Mouse (Mus musculus) adrenal gland, postnatal 4 days (tissue): Measurements from ENCODE around the gene Mymx. TPM values are rescaled to one million over a fixed set of nuclear protein-coding genes. Genes with fewer than 3 reads are reported as not detected.

Source experiments
- DNase-seq, 2 experiments: peaks; one replicate each; pipeline ENCODE4 v3.0.0; 2021 to 2022; ENCODE audit warnings: low spot score in 2 of 2, mixed read lengths in 2 of 2
- total RNA-seq, 2 experiments: library from RNA; stranded (reverse); gene quantifications; 2 replicates each; pipeline ENCODE4 v1.2.3; 2021

Mymx gene
- total RNA-seq, 2 experiments from 2014 or later = 1.6 to 4.0 TPM

DNA sequence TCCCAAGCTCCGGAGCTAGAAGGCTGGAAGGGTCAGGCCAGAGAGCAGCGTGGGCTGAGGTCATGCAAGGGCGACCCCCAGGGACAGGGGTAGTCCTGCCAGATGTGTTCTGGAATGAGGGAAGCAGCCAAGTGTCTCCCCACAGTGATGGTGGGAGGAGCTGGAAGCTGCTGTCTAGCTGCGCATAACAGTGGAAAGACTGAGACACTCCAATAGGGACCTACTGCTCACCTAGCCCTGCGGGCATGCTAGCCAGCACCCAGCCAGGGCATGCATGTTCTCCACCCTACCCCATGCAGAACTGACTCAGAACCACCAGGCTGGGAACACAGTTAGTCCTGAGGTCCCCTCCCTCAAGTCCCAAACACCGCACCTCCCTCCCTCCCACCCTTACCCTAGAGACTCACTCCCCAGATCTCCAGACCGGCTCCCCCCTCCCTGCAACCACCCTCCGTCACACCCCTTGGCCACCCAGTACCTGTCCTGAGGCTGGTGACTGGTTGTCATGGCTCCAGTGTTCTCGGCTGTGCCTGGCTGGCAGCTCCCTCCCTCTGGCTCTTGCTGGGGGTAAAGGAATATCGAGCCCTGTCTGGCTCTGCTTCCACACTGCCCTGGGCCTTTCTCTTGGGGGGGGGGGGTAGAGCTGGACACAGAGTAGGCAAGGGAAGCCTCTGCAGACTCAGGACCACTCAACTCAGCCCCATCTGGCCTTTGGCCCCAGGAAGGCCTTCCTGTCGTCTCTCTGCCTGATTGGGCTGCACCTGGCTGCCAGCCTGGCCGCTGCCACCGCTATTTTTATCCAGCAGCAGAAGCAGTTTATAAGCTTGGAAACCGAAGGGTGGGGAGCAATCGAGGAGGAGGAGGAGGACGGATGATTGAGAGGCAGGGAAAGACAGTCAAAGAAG, 9.9 kb downstream of the Mymx start:
- DNase-seq = no peak

DNA sequence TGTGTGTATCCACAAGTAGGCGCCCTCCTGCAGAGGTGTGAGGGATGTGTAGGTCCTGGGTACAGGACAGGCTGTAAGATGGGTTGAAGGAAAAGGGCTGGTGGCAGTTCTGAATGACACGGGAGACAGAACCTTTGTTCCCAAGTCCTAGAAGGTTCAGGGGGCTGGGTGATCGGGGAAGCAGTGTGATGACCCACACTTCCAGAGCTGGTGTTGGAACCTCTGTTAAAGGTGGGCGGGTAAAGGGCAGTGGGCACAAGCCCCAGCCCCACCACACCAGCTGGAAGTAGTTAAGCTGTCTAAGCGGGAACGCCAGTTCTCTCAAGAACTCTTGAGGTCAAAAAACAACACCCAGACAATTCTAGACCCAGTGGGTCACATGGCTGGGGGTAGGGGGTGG, 11.5 kb downstream of the Mymx start:
- DNase-seq = no peak

DNA sequence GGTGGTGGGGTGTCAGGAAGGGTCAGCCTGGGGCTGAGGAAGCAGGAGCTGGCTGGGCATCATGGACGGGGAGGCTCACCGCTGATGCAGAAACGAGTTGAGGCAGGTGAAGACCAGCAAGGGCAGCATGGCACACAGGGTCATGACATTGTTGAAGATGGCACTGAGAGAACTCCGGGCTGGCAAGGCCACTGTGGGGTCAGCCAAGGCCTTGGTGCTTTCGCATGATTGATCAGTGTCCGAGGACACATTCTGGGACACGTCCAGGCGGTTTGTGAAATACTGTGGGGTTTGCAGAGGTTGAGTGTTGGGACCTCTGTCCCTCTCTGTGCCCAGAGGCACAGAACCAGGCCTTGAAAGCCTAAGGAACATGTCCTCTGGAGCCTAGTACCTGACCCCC, 12.1 kb downstream of the Mymx start:
- no peak for DNase-seq

DNA sequence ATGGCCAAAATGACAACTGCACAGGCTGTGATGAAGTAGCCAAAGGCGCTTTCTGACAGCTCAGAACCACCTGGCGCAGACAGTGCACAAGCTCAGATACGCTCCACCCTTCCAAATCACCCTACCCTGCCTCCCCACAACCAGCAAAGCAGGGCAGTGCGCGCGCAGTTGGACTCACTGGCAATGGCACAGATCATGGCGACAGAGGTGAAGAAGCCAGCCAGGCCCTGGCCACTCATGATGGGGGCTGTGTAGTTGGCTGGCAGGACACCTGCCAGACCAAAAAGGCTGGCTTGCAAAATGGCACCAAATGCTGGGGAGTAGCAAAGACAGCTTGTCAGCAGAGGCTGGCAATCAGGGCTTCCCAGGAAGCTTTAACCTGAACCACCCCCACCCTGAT, 12.7 kb downstream of the Mymx start:
- no peak for DNase-seq

DNA sequence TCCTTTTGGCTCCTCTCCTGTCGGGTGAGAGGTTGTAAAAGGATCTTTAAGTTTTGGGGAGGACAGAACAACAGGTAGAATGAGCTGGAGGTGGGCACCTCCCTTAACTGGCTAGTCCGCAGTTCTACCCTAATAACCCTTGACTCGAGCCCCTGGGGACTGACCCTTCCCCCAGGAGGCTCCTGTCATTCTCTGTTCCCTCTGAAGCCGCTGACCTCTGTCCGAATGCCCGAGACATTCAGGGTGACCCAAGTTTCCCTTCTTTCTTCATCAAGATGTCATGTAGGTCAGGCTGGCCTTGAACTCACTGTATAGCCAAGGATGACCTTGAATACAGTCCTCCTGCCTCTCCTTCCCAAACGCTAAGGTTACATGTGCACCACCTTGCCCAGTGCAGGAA, 13.5 kb downstream of the Mymx start:
- no peak for DNase-seq

DNA sequence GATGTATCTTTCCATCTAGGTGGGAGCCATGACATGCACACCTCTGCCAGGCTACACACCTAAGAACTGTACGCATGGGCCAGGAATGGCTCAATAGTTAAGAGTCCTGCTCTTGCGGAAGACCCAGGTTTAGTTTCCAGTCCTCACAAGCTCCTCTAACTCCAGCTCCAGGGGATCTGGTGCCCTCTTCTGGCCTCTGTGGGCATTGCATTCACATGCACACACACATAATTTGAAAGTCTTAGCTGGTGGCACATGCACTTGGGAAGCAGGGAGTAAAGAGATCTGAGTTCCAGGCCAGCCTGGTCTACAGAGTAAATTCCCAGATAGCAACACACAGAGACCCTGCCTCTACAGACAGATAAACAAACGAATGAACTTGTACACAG, 15.5 kb downstream of the Mymx start:
- no peak for DNase-seq

DNA sequence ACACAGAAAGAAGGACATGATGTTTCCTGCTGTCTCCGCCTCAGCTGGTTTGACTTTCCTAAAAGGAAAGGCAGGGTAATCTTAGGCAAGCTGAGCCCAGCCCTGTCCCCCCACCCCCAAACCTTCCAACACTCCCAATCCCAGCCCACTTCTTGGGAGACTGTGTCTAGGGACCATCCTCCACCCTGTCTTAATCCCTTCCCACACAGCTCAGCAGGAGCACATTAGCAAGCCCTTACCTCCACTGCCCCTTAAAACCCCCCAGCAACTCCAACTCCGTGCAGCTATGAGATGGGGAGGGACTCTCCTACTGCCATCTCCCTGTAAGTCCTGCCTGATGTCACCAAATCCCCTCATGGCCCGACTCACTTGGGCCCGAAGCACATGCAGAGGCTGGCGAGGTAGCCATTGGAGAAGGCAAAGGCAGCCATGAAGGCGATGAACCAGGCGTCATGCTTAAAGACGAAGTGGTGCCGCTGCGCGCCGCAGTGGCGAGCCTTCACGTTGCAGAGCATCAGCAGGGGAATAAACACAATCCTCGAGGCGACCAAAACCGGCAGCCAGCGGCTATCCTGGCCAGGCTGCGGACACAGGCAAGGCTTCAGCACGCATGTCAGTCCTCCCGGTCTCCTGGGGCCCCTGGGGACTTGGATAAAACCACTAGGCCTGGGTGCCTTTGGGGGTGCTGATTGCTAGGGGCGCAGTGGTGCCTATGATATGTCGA, 16.0 kb downstream of the Mymx start:
- no peak for DNase-seq

DNA sequence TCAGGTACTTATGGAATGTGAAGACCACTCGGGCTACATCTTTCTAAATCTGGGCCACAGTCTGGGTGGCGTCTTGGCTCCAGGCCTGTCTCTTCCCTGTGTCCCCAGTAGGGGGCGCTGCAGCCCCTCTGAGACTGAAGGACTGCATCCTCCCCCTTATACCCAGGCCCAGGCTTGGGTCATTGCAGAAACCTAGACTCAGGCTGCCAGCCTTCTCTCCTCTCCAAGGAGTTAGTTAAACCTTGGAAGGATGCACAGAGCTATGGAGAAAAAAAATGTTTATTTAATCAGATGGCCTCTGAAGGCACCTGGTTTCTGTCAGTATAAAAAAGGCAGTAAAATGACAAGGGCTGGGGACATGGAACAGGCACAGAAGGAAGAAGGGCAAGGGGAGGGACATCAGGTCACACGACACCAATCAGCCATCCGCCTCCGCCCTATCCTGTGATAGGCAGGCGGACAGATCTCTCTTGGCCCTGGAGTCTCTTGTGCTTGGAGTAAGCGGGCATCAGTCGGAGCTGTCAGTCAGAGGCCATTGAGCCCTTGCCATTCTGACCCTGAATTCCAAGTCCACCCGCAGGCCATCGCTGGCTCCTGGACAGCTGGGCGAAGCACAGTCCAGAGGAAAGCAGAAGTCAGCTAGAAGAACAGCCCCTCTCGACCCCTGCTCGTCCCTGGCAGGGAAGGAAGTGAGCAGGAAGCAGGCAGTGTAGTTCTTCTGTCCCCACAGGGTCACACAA, 16.8 kb downstream of the Mymx start:
- peak in 1 of 2 experiments; percentile 67 for DNase-seq

DNA sequence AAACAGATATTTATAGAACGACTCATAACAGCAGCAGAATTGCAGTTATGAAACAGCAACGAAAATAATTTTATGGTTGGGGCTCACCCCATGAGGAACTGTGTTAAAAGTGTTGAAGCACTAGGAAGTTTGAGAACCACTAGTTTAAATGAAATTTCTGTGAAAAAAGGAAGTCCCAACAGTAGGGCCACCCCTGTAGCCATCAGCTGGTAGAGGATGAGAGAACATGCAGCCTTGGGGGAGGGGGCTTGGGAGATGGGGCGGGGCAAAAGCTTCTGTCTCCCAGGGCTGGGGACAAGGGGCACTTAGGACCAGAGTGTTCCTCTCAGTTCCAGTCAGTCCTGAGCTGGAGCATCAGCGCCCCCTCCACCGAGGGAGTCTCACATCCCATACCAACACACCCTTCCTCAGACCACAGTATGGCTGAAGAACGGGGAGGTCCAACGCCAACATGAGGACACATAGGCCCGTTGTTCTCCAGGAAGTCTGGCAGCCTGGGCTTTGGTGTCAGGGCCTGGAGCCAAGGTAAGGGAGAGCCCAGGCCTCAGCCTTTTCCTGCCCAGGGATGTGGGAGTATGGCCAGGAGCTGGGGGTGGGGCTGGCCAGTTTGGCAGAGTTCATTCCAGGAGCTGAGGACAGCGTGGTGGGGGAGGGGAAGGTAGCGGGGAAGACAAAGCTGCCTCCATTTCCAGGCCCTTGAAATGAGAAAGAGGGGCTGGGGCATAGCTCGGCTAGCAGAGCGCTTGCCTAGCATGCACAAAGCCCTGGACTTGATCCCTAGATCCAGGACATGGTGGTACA, 17.6 kb downstream of the Mymx start:
- DNase-seq = peak in 1 of 2 experiments; percentile 62

DNA sequence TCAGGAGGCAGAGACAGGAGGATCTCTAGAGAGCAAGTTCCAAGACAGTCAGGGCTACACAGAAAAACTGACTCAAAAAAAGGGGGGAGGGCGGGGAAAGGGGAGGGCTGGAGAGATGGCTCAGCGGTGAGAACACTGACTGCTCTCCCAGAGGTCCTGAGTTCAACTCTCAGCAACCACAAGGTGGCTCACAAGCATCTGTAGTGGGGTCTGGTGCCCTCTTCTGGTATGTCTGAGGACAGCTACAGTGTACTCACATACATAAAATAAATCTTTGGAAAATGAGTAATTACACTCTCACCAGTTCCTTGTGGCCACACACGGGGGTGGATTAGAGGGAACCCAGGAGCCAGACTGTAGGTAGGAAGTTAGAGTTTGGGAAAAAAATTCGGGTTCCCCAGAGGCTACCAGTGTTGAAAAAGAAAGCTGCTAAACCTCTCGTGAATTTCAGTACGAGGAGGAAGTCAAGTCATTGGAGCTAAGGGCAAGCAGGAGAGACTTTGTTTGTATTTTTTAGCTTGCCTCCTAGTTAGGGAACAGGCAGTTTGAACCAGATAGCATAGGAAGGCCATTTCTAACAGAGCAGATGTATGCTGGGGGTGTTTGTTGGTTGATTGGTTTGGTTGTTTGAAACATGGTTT, 19.1 kb downstream of the Mymx start:
- no peak for DNase-seq

DNA sequence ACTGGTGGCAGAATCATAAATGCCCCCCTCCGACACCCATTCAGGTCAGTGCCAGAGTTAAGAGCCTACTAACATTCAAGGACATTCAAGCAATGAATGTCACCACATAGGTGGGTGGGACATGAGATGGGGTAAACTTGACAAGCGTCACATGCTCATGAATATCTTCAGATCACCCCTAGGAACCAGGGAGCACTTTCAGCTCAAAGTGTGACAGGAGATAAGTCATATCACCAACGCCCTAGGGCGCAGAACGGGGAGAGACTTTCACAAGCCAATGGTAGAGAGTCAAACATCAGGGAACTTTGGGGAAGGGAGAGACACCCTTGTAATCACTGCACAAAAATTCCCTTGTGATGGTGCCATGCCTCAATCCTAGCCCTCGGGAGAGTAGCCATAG, 19.7 kb downstream of the Mymx start:
- DNase-seq = no peak

DNA sequence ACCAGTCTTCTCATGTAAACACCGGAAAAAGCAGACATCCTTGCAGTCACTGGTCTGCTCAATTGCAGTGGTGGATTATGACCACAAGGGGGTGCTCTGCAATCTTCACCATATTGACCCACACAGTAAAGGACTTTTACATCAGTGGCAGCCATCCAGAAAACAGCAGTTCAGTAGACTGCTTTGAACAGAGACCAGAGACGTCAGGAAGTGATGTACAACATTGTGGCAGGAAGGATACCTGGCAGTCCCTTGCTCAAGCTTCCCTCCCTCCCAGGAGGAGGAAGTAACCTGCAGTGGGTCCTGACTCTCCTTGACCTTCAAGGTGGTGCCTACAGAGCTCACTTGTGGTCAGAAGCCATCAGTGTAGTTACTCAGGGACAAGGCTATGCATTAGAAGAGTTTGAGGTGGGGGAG, 20.3 kb downstream of the Mymx start:
- no peak for DNase-seq

DNA sequence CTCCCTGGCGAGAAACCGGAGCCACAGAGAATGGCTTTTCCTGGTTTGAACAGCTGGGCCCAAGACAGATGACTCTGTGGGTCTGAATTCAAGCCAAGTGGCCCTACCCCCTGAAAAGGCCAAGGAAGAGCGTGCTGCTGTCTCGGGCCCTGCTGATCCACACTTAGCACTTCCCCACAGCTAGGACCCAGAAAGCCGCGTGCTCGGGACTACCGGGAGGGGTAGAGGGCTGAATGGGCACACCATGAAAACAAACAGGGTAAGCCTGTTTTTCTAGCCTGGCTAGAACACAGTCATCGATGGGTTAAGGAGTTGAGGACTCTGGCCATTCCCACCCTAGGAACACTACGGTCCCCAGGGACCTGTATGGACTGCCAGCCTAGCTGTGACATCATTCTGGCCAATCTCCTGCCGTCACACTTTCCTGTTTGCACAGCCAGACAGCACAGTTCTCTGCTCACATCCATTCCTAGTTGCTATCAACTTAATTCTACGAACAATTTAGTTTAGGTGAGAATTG, 20.9 kb downstream of the Mymx start:
- no peak for DNase-seq

DNA sequence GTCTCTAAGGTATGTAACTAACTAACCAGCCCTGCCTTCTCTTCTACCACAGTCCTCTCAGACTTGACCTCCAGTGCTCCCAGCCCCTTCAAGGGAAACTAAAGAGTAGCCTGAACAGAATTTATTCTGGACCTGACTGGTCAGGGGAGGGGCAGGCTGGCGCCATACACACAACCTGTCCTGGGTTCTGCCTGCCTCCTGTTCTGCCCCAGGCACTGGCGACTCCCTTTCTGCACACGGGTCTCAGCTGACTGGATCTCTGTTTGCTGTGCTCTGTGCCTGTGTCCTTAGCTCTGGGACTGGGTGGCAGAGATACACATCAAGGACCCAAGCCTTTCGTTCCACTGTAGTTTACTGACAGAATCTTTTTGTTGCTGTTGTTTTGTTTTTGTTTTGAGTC, 22.3 kb downstream of the Mymx start:
- no peak for DNase-seq

DNA sequence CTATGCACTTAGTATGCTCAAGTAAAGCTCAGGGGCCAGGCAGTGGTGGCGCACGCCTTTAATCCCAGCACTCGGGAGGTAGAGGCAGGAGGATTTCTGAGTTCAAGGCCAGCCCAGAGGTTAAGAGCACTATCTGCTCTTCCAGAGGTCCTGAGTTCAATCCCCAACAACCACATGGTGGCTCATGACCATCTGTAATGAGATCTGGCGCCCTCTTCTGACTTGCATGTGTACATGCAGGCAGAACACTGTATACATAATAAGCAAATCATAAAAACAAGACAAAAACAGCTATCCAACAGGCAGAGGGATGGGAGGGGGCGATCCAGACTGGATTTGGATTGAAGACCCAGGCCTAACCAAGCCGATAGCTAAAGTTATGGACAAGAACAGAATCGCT, 23.1 kb downstream of the Mymx start:
- no peak for DNase-seq

DNA sequence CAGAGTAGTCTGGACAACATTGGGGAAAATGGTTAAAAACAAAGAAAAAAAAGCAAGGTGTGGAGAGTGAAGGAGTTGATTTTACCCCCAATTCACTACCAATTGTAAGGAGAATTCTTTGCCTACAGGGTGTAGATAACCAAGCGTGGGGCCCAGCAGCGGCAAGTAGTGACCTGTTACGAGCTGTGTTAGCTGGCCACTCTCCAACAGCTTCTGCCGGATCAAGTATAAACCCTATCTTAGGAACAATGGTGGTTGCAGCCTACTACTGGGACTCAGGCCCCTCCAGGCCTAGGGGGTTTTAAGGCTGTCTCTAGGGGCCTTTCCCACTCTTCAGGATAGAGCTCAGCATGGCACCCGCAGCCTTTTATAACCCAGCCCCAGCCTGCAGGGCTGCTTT, 23.7 kb downstream of the Mymx start:
- no peak for DNase-seq

DNA sequence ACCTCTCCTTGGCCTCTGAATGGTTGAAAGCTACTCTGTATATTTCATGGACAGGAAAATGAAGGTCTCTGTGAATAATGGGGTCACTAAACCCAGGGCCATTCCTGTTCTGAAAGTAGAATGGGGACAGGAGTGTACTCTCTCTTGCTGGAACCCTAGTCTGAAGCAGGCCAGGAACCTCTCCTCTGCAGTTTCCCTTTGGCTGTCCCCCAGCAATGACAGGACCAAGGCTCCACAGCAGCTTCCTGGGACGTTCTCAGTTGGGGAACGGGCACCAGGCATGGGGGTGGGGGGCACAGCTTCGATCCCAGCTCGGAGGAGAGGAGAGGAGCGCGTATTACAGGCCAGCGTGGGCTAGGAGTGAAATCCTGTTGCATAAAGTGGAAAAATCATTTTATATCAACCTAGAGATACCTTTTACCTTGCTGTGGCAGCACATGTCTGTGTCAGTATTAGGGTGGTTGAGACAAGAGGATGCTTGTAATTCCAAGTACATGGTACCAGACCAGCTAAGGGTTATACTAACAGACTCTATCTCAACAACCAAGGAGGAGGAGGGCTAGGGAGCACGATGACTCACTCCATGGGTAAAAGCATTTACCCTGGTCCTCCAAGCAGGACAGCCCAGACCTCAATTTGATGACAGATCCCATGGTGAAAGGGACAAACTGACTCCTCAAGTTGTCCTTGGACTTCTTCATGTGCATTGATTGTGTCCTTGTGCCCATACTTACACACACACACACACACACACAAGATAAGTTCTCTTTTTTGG, 26.6 kb downstream of the Mymx start:
- DNase-seq = no peak

DNA sequence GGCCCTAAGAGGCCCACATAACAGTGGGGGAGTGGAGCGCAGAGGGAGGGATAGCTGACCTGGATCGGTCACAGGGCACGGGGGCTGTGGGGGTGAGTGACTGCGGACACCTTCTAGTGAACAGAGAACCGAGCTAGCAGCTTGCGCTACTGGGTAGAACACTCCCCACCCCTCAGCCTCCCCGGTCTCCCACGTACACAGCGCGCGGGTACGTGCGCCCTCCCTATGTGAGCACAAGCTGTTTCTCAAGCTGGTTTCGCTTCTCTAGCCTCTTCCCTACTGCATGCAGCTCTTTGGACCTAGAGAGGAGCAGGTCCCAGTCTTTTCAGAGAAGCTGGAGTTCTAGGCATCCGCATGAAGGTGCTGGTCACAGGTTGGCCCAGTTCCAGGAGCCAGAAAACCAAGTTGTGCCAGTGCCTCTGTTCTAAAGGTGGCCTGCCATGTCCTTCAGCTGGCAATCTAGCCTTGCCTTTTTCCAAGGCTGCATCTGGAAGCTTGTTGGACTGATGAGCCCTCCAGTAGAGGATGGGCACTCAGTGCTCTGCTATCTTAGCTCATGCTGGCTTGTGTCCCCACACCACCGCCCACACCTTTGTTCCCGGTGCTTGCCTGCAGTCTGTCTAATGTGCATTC, 27.7 kb downstream of the Mymx start:
- DNase-seq = peak in 1 of 2 experiments; percentile 46

DNA sequence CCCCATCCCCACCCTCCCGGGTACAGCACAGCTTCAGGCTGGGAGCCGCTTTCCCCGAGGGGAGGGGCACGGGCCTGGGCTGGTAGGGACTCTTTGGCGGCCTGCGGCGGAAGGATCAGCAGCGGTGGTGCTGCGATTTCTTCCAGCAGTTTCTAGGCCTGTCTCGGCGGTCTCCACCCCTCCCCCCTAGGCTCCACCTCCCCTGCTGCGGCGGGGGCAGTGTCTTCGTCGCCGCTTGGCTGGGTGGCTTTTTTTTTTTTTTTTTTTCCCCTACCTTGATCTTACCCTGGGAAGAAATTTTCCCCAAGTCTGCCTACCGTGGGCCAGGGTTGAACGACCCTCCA, 28.1 kb downstream of the Mymx start:
- DNase-seq = peak; percentile 92 to 95
